Mouse (Mus musculus) forebrain, embryonic 10.5 days (tissue): Measurements from ENCODE around the gene Lyl1. TPM values are rescaled to one million over a fixed set of nuclear protein-coding genes. Genes with fewer than 3 reads are reported as not detected.

Source experiments
- DNase-seq: peaks from one replicate; pipeline ENCODE4 v3.0.0-alpha.2; 2017; ENCODE audit warnings: low spot score; ENCODE audit errors: extremely low spot score
- H3K27ac ChIP-seq: fragments of 300-500 bp; sonication (generic); 2 replicates; pipeline ENCODE4 v1.5.1; 2016; ENCODE audit warnings: mild to moderate bottlenecking
- H3K27me3 ChIP-seq: fragments of 300-500 bp; sonication (generic); 2 replicates; pipeline ENCODE4 v1.6.1; 2016; ENCODE audit warnings: mild to moderate bottlenecking; ENCODE audit not compliant: poor library complexity, severe bottlenecking
- H3K36me3 ChIP-seq: fragments of 300-500 bp; sonication (generic); replicated peaks from 2 replicates; pipeline ENCODE4 v1.6.1; 2016; ENCODE audit warnings: mild to moderate bottlenecking, moderate library complexity
- H3K4me1 ChIP-seq: fragments of 300-500 bp; sonication (generic); 2 replicates; pipeline ENCODE4 v1.6.1; 2016
- H3K4me3 ChIP-seq: fragments of 300-500 bp; sonication (generic); 2 replicates; pipeline ENCODE4 v1.5.1; 2016; ENCODE audit warnings: mild to moderate bottlenecking, moderate library complexity
- H3K9me3 ChIP-seq: fragments of 300-500 bp; sonication (generic); 2 replicates; pipeline ENCODE4 v1.6.1; 2016; ENCODE audit warnings: mild to moderate bottlenecking, moderate library complexity
- WGBS: fragments of 180-500 bp; shearing (Covaris S2); methylation state at CpG from one replicate; pipeline ENCODE4 v1.1.7; 2016; 5-methylcytosine and 5-hydroxymethylcytosine counted together
- polyA plus RNA-seq: library from polyadenylated mRNA; unstranded; fragments of >200 nt; fragmentation: Nextera tagmentation; extraction: Ambion mirVana; gene quantifications from 2 replicates; pipeline ENCODE4 v1.2.1, GENCODE M21; 2016

The Lyl1 gene
- 4.9 and 5.8 TPM in 2 replicates for polyA plus RNA-seq

DNA sequence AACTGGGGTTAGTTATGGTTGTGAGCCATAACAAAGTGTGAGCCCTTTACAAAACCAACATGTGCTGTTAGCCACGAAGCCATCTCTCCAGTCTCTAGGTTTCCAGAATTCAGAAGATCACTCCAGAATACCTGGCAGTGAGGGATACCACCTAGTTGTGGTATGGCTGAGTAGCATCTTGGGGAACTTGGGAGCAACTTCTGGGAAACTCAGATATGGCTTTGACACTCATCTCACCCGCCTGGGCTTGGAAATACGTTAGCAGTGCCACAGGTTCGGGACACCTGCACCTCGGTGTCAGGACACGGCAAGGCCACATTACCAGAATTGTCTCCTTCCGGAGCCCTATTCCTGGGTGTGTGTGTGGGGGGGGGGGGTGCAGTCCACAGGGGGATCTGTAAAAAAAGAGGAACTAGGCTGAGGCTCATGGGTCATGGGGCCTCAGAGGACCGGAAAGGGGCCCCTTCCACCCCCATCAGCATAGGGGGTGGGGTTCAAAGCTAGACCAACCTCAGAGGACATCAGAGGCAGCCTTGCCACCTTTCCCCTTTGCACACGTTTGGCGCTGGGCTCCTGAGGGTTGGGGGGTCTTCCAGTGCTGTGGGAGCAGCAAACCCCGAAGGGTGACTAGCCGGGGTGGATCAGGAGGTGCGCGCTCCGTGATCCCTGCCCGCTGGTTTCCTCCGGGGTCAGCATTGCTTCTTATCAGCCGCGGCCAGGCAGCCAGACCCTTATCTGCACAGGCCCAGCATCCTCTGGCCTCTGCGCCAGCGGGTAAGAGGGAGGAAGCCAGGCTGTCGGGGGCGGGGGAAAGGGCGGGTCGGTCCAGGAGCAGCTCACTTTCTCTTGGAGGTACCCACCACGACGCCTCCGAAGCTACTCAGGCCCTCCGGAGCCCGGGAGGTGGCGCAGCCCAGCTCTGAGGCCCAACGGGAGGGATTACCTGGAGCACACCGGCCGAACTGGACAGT, at the start of gene Lyl1:
Gene Lyl1 (plus strand): TSS at position 517 of the 971 bp plus-strand sequence.
- Histone ChIP-seq H3K9me3 (no peaks in the 10 kb centered on the region), H3K4me1 (peaks cover 40% of the 10 kb centered on the region), H3K36me3 (peaks cover 40% of the 10 kb centered on the region), H3K27me3 (peaks cover 71% of the 10 kb centered on the region), H3K4me3 (peak within 1 kb of the TSS; percentile 38), H3K27ac (peak within 1 kb of the TSS; percentile 72)
- peak; percentile 53 for DNase-seq
- WGBS = 11% methylated on average over 34 of the region's 34 CpGs

DNA sequence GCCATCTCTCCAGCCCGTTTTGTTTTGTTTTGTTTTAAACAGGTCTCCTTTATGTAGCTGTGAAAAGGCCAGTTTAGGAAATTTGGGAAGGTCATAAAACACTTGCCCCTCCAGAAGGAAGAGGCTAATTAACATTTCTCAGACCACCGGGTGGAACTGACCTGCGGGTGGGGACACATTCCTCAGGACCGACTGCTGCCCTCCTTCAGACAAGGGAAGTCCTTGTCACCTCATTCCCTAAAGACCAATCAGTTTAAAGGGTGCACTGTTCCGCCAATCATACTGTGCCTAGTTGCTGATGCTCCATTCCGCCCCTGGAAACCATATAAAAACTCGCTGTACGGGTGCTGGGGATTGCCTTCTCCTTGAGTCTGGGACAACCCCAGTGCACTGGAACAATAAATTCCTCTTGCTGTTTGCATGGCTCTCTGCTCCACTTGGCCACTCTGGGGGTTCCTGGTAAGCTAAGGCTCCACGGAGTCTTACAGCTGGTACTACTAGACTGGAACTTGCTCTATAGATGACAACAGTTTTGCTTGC, 48.1 kb upstream of the Lyl1 start:
- WGBS = 74% methylated on average over 9 of the region's 9 CpGs
- Histone ChIP-seq H3K27ac (0 out of 2 replicates have a peak overlapping the region, but pooled peaks have one; percentile 58), H3K4me3 (no peak overlapping the region), H3K4me1 (peaks cover 60% of the 10 kb centered on the region), H3K9me3 (no peaks in the 10 kb centered on the region), H3K36me3 (no peaks in the 10 kb centered on the region), H3K27me3 (no peaks in the 10 kb centered on the region)
- no peak for DNase-seq

DNA sequence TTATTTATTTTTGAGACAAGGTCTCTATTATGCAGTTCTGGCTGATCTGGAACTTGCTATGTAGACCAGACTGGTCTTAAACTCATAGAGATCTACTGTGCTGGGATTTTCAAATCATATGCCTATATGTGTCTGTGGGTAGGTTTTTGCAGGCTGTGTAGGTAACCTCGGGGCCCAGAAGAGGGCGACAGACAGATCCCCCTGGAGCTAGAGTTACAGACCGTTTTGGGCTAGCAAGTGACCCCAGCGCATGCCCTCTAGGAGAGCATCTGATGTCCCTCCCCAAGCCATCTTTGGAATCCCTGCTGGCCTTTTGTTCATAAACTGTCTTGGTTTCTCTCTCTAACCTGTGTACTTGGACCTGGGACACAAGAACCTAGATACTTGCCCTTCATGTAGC, 46.7 kb upstream of the Lyl1 start:
- Histone ChIP-seq H3K27me3 (no peaks in the 10 kb centered on the region), H3K36me3 (no peaks in the 10 kb centered on the region), H3K9me3 (no peaks in the 10 kb centered on the region), H3K4me1 (peaks cover 74% of the 10 kb centered on the region), H3K4me3 (peak overlapping the region; percentile 53; the same call in 1 of the 2 replicates), H3K27ac (peak overlapping the region; percentile 95)
- no peak for DNase-seq
- WGBS = 40% methylated on average over 4 of the region's 4 CpGs

DNA sequence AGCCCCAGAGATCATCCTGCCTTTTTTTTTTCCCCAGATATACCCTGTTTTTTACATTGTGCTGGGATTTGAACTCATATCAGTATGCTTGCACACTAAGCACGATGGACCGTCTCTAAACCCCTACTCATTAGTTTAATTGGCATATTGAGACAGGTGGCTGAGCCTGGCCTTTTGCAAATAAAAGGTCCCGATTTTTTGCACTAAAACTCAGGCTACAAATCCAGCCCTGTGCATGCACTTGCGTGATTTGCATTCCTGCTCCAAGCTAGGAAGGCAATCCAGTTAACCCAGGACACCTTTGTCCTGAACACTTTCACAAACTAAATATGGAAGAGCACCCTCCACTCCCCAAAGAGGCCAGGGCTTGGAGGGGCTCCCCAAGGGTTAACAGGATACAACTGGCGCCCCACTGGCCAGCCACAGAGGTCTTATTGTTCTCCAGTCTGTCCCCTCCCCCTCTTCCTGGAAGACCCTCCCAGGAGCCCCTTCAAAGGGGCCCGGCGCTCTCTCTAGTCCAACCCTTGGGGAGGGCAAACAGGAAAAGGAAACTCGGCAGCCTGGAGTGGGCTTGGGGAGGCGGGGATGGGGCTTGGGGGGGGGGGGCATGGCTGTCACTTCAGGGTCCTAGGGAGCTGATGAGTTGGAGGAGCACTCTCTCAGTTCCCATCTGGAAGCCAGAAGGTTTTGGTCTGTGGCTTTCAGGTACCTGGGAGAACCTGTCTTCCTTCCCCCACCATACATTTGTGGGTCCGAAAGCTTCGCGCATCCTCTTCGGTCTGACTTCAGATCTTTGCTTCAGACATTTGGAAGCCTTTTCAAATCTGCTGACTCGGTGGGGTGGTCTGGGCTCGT, 45.7 kb upstream of the Lyl1 start:
- Histone ChIP-seq H3K27ac (peak overlapping the region; percentile 95), H3K4me1 (peaks cover 76% of the 10 kb centered on the region), H3K27me3 (no peaks in the 10 kb centered on the region), H3K4me3 (peak overlapping the region; percentile 53), H3K9me3 (no peaks in the 10 kb centered on the region), H3K36me3 (no peaks in the 10 kb centered on the region)
- under 1% methylated on average over 15 of the region's 15 CpGs for WGBS
- DNase-seq = peak; percentile 82

DNA sequence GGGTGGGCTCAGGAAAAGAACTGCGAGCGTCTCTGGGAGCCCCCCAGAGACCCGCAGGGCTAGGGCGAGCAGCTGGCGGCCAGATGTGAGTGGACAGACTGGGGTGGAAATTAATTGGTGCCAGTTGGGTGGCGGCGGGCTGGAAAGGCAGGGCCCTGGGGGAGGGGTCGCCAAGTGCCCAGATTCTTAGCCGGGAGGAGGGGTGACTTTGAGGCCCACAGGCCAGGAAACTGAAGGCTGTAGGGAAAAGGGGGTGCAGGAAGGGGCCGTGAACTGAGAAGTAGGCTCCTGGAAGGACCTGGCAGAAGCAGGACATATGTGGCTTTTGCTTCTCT, 45.1 kb upstream of the Lyl1 start:
- peaks cover 76% of the 10 kb centered on the region for H3K4me1 ChIP-seq
- peak overlapping the region; percentile 95 for H3K27ac ChIP-seq
- no peaks in the 10 kb centered on the region for H3K9me3 ChIP-seq
- H3K4me3 ChIP-seq = peak overlapping the region; percentile 53
- DNase-seq = peak; percentile 83
- 1% methylated on average over 10 of the region's 10 CpGs for WGBS
- H3K36me3 ChIP-seq = no peaks in the 10 kb centered on the region
- H3K27me3 ChIP-seq = no peaks in the 10 kb centered on the region

DNA sequence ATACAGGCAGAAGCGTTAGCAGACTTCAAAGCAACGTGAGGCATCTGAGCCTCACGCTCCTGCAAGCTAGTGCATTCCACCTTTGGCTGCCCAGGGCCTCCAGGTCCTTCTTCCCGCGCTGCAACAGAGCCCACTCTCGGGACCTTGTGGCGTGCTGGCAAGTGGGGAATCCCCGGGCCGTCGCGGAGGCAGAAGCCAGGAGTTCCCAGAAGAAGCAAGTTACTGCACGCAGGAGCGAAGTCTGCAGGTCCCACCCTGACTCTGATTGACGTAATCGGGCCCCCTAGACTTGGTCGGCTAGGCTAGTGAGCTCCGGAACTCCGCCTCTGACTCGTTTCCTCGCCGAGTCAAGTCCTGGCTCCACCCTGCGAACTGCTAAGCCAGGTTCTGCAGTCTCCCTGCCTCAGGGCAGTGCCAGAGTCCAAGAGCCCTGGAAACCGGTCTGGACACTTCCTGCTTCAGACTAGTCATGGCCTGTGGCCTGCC, 44.6 kb upstream of the Lyl1 start:
- Histone ChIP-seq H3K27ac (peak overlapping the region; percentile 95), H3K27me3 (no peaks in the 10 kb centered on the region), H3K4me1 (peaks cover 78% of the 10 kb centered on the region), H3K9me3 (no peaks in the 10 kb centered on the region), H3K36me3 (no peaks in the 10 kb centered on the region), H3K4me3 (peak overlapping the region; percentile 53)
- peak; percentile 71 for DNase-seq
- WGBS = 1% methylated on average over 23 of the region's 23 CpGs

DNA sequence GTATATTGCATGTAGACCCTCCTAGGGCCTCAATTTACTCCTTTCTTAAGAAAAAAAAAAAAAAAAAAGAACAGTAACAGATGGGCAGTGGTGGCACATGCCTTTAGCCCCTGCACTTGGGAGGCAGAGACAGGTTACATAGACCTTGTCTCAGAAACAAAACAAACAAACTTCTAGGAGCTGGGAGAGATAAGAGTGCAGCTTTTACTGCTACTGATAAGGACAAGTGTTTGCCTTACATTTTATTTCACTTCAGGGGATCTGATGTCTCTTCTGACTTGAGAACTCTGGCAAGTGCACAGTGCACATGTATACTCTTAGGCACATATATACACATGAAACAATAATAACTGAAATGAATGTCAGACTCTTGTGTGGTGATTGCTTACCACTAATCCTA, 44.1 kb upstream of the Lyl1 start:
- Histone ChIP-seq H3K36me3 (no peaks in the 10 kb centered on the region), H3K4me3 (peak overlapping the region; percentile 53), H3K4me1 (peaks cover 83% of the 10 kb centered on the region), H3K27ac (peak overlapping the region; percentile 95), H3K9me3 (no peaks in the 10 kb centered on the region), H3K27me3 (no peaks in the 10 kb centered on the region)
- no peak for DNase-seq

DNA sequence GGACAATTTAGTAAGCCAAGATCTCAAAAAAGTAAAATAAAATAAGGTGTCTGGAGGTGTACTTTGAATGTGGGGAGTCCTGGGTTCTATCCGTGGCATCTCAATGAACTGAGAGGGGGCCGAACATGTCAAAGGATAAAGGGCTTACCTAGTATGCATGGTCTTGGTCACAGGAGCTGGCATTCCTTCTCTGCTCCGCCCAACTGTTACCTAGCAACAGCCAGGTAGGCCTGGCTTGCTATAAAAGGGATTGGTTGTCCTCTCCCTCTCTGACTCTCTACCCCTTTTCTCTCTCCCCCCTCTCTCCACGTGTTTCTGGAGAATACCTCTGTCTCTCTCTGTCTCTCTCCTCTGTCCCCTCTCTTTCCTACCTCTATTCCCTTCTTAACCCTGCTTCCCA, 43.6 kb upstream of the Lyl1 start:
- Histone ChIP-seq H3K4me1 (peaks cover 83% of the 10 kb centered on the region), H3K27me3 (no peaks in the 10 kb centered on the region), H3K36me3 (no peaks in the 10 kb centered on the region), H3K27ac (peak overlapping the region; percentile 95), H3K4me3 (peak overlapping the region; percentile 53; the same call in 1 of the 2 replicates), H3K9me3 (no peaks in the 10 kb centered on the region)
- 38% methylated on average over 4 of the region's 4 CpGs for WGBS
- DNase-seq = no peak

DNA sequence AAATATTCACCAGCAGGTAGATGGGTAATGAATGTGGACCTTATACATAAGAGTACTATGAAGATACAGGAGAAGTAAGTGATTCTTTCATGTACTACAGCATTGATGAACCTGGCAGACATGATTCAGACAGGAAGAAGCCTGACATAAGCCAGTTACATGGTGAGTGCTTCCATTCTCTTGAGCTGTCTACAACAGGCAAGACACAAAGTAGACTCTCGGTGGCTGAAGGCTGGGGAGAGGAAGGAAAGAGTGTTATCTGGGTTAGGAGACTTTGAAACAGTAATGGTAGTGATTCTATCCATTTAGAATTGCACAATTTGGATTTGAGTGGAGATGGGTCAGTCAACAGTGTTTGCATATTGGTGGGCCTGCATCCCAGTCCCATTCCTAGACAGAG, 42.3 kb upstream of the Lyl1 start:
- H3K4me1 ChIP-seq = peaks cover 90% of the 10 kb centered on the region

DNA sequence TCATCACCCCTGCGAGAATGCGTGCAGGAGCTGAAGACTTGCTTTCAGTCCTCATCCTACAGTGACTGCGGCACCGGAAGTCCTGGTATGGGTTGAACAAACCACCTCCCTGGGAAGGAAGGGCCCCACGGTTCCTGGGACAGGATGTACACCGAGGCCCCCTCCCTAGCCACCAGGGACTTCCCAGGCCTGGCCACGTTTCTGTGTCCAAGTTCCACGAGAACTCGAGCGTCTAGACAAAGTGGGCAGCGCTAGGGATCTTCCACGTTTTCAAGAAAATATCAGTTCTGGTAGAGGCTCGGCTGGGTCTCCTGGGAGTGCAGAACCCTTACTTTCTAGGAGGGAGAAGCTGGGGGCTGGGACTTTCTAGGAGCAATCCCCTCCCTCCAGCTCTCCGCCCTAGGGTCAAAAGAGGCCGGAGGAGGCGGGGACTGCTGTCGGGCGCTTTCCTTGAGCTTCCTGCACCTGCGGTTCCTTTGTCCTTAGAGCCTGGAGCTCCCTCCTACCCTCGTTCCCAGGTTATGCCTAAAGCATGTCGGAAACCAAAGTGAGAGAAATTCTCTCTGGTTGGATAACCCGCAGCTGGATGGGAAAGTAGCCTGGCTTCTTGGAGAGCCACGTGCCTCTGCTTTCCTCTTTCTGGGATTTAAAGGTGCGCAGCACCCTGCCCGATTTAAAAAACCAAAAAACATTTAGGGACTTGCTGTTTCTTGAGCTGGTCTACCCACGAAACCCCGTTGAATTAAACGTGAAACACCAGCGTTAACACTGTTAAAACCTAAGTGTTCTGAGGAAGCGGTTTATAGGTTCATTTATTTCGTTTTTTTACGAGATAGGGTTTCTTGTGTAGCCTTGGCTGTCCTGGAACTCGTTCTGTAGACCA, 41.1 kb upstream of the Lyl1 start:
- no peaks in the 10 kb centered on the region for H3K27me3 ChIP-seq
- peak; percentile 80 for DNase-seq
- peaks cover 90% of the 10 kb centered on the region for H3K4me1 ChIP-seq
- H3K27ac ChIP-seq = peak overlapping the region; percentile 94
- H3K36me3 ChIP-seq = no peaks in the 10 kb centered on the region
- no peaks in the 10 kb centered on the region for H3K9me3 ChIP-seq
- under 1% methylated on average over 33 of the region's 33 CpGs for WGBS
- peak overlapping the region; percentile 97 for H3K4me3 ChIP-seq

More for the DNA sequence above, 42.3 kb upstream of the Lyl1 start:
- WGBS = 42% methylated on average over 1 of the region's 1 CpGs
- H3K4me3 ChIP-seq = peak overlapping the region; percentile 97; the same call in 1 of the 2 replicates
- H3K27ac ChIP-seq = peak overlapping the region; percentile 94; the same call in 1 of the 2 replicates
- H3K36me3 ChIP-seq = no peaks in the 10 kb centered on the region
- DNase-seq = no peak
- no peaks in the 10 kb centered on the region for H3K27me3 ChIP-seq
- no peaks in the 10 kb centered on the region for H3K9me3 ChIP-seq

DNA sequence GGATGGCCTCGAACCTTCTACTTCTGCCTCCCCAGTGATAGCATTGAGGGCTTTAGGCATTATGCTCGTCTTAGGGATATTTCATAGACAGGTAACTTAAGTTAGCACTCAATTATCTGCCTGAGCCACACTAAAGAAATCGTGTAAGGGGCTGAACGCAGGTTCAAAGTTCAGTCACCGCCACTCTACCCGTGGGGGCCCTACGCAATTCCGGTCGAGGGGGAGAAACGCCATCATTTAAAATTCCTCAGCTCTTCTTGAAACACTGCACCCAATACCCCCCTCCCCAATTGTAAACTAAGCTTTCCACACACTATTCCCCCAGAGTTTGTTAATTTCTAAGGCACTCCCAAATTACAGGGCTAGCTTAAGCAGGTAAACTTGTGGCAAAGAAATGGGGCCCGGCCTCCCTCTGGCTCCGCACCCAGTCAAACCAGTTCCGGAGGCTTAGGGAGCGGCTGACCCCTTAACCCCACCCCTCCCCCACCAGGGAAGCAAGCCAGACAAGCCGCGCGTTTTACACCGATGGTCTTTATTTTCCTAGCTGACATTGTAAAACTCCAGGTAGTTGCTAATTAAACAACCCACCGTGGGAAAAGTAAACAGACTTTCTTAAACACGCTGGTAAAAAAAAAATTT, 40.3 kb upstream of the Lyl1 start:
- Histone ChIP-seq H3K4me1 (peaks cover 90% of the 10 kb centered on the region), H3K36me3 (no peaks in the 10 kb centered on the region), H3K4me3 (peak overlapping the region; percentile 97), H3K9me3 (no peaks in the 10 kb centered on the region), H3K27ac (peak overlapping the region; percentile 94), H3K27me3 (no peaks in the 10 kb centered on the region)
- peak; percentile 64 for DNase-seq
- under 1% methylated on average over 20 of the region's 20 CpGs for WGBS
